Comparison of ENCODE assay signal across 14 mouse cellular contexts in genomic region chr9:78614201-78614600, GRCm38 (mm10). TPM values are rescaled to one million over a fixed set of nuclear protein-coding genes. Genes with fewer than 3 reads are reported as not detected.
DNase-seq lines count a peak whose midpoint lies in the region; ATAC-seq and TF ChIP-seq lines count a peak whose summit lies in the region.
"Had no signal": no experiment of that assay in that cellular context is flagged by ENCODE, and none has a peak within 500 bp of the region (broad histone marks: within the 10 kb centered on the region; RNA-seq: fewer than 3 reads in every experiment).

No protein-coding gene starts in this region.

- H3K4me2 ChIP-seq in midbrain, embryonic 13.5 days (replicated peaks), result no peak overlapping the region
- H3K4me2 ChIP-seq in midbrain, embryonic 11.5 days, result no peak overlapping the region
- 0 out of 2 replicates have a peak overlapping the region, but pooled peaks have one; percentile 98 for H3K4me2 ChIP-seq in hindbrain, embryonic 13.5 days
- H3K4me2 ChIP-seq in neural tube, embryonic 13.5 days, result peak overlapping the region; percentile 99
- H3K4me2 ChIP-seq: liver, embryonic 11.5 days had no signal

- H3K27ac ChIP-seq in gastrocnemius, adult 2 months, result no peak overlapping the region
- H3K27ac ChIP-seq in midbrain, embryonic 13.5 days, result no peak overlapping the region
- H3K27ac ChIP-seq in midbrain, embryonic 11.5 days (ENCODE audit: low read depth, low read length), result no peak overlapping the region
- H3K27ac ChIP-seq in hindbrain, embryonic 13.5 days, result no peak overlapping the region
- H3K27ac ChIP-seq in neural tube, embryonic 13.5 days (replicated peaks), result no peak overlapping the region

- H3K9ac ChIP-seq in midbrain, embryonic 13.5 days (replicated peaks), result no peak overlapping the region
- no peak overlapping the region for H3K9ac ChIP-seq in midbrain, embryonic 11.5 days (ENCODE audit: low read length)
- no peak overlapping the region for H3K9ac ChIP-seq in hindbrain, embryonic 13.5 days
- H3K9ac ChIP-seq in neural tube, embryonic 13.5 days, result no peak overlapping the region

- intact Hi-C loops in gastrocnemius, adult 2 months (cut with DNase I), result no loop called here

- H3K27me3 ChIP-seq in midbrain, embryonic 13.5 days, result peaks cover 20% of the 10 kb centered on the region
- peaks cover 4% of the 10 kb centered on the region; the same call in 1 of the 2 replicates for H3K27me3 ChIP-seq in midbrain, embryonic 11.5 days (ENCODE audit: control insufficient read depth, insufficient read depth, low read length)
- peaks cover 17% of the 10 kb centered on the region; the same call in 1 of the 2 replicates for H3K27me3 ChIP-seq in hindbrain, embryonic 13.5 days
- H3K27me3 ChIP-seq in neural tube, embryonic 13.5 days, result peaks cover 23% of the 10 kb centered on the region

- no peaks in the 10 kb centered on the region for H3K36me3 ChIP-seq in midbrain, embryonic 13.5 days
- H3K36me3 ChIP-seq in midbrain, embryonic 11.5 days (ENCODE audit: control insufficient read depth, insufficient read depth, low read length), result no peaks in the 10 kb centered on the region
- H3K36me3 ChIP-seq in hindbrain, embryonic 13.5 days, result no peaks in the 10 kb centered on the region
- H3K36me3 ChIP-seq in neural tube, embryonic 13.5 days, result no peaks in the 10 kb centered on the region

- no peaks in the 10 kb centered on the region for H3K9me3 ChIP-seq in midbrain, embryonic 13.5 days
- H3K9me3 ChIP-seq in midbrain, embryonic 11.5 days (ENCODE audit: control insufficient read depth, low read length), result no peaks in the 10 kb centered on the region
- no peaks in the 10 kb centered on the region for H3K9me3 ChIP-seq in hindbrain, embryonic 13.5 days
- H3K9me3 ChIP-seq in neural tube, embryonic 13.5 days, result no peaks in the 10 kb centered on the region

- DNase-seq in gastrocnemius, adult 2 months, result no peak
- DNase-seq in gastrocnemius, adult 8-10 months (ENCODE audit: low spot score in 2 of 2), result no peak
- no peak for DNase-seq in midbrain, embryonic 11.5 days (ENCODE audit: low spot score, missing footprints)
- DNase-seq in adrenal gland, postnatal 25 days, result no peak
- no peak for DNase-seq in layer of hippocampus, adult 18-20 months (ENCODE audit: low spot score in 2 of 2)
- DNase-seq: cerebellum, adult 11 months; kidney, postnatal 10 days; thymus, postnatal 36 days had no signal

- peaks cover 13% of the 10 kb centered on the region for H3K4me1 ChIP-seq in midbrain, embryonic 13.5 days (replicated peaks)
- H3K4me1 ChIP-seq in midbrain, embryonic 11.5 days (ENCODE audit: control insufficient read depth, insufficient read depth, low read length), result no peaks in the 10 kb centered on the region
- H3K4me1 ChIP-seq in hindbrain, embryonic 13.5 days (replicated peaks), result peaks cover 7% of the 10 kb centered on the region
- H3K4me1 ChIP-seq in neural tube, embryonic 13.5 days (replicated peaks), result peaks cover 21% of the 10 kb centered on the region

- 58% methylated on average over 6 of the region's 6 CpGs for WGBS in midbrain, embryonic 13.5 days
- 72% methylated on average over 6 of the region's 6 CpGs for WGBS in midbrain, embryonic 11.5 days
- 46% methylated on average over 6 of the region's 6 CpGs for WGBS in hindbrain, embryonic 13.5 days
- WGBS in neural tube, embryonic 13.5 days, result 29% methylated on average over 6 of the region's 6 CpGs

- no peak for TF ChIP-seq CTCF in gastrocnemius, adult 2 months (IDR thresholded peaks at IDR 0.05)

- ATAC-seq in midbrain, embryonic 13.5 days, result peak; percentile 46
- ATAC-seq in midbrain, embryonic 11.5 days (ENCODE audit: low FRiP score), result no peak
- peak; percentile 60 for ATAC-seq in hindbrain, embryonic 13.5 days (ENCODE audit: low FRiP score)
- peak; percentile 86 for ATAC-seq in neural tube, embryonic 13.5 days (ENCODE audit: low read depth)

- peak overlapping the region; percentile 36 for H3K4me3 ChIP-seq in gastrocnemius, adult 2 months
- H3K4me3 ChIP-seq in midbrain, embryonic 13.5 days (replicated peaks), result no peak overlapping the region
- H3K4me3 ChIP-seq in midbrain, embryonic 11.5 days (ENCODE audit: low read depth, low read length), result no peak overlapping the region
- no peak overlapping the region for H3K4me3 ChIP-seq in hindbrain, embryonic 13.5 days
- no peak overlapping the region for H3K4me3 ChIP-seq in neural tube, embryonic 13.5 days
- H3K4me3 ChIP-seq: erythroblast, embryonic 14.5 days had no signal

RNA-seq across cellular contexts. Expression of gene Cd109, which starts 1.1 kb away (rescaled TPM):
- total RNA-seq in gastrocnemius, adult 2 months (2021), result under 1 TPM; 0.28 to 0.81 TPM
- total RNA-seq in gastrocnemius, adult 8-10 months (2022), result under 1 TPM; 0.19 to 0.63 (median 0.26) TPM
- 1.4 and 1.5 TPM in 2 replicates for polyA plus RNA-seq in midbrain, embryonic 13.5 days (2015; fragmentation: Nextera tagmentation; extraction: Ambion mirVana)
- 6.2 and 6.7 TPM in 2 replicates for polyA plus RNA-seq in midbrain, embryonic 11.5 days (2014; fragmentation: Nextera tagmentation; extraction: Ambion mirVana)
- 1.6 and 2.0 TPM in 2 replicates for polyA plus RNA-seq in hindbrain, embryonic 13.5 days (2015; fragmentation: Nextera tagmentation; extraction: Ambion mirVana)
- polyA plus RNA-seq in neural tube, embryonic 13.5 days (2015; fragmentation: Nextera tagmentation; extraction: Ambion mirVana), result 1.4 and 2.4 TPM in 2 replicates
- 0.29 and 0.36 TPM in 2 replicates for total RNA-seq in adrenal gland, postnatal 25 days (2021)
- 1 to 10 TPM; 2.6 to 3.2 TPM for total RNA-seq in layer of hippocampus, adult 18-20 months (2021)
- total RNA-seq: monocyte, adult 5-6 weeks had no signal
- polyA plus RNA-seq: erythroblast, embryonic 14.5 days had no signal

RNA-seq across cellular contexts. Expression of gene Slc17a5, which starts 26.4 kb away (rescaled TPM):
- 1 to 10 TPM; 2.7 to 2.8 TPM for total RNA-seq in gastrocnemius, adult 2 months (2021)
- 1 to 10 TPM; 2.2 to 2.8 (median 2.7) TPM for total RNA-seq in gastrocnemius, adult 8-10 months (2022)
- polyA plus RNA-seq in midbrain, embryonic 13.5 days (2015; fragmentation: Nextera tagmentation; extraction: Ambion mirVana), result 16.3 and 17.2 TPM in 2 replicates
- 9.8 and 12.3 TPM in 2 replicates for polyA plus RNA-seq in midbrain, embryonic 11.5 days (2014; fragmentation: Nextera tagmentation; extraction: Ambion mirVana)
- polyA plus RNA-seq in hindbrain, embryonic 13.5 days (2015; fragmentation: Nextera tagmentation; extraction: Ambion mirVana), result 18.8 and 19.4 TPM in 2 replicates
- polyA plus RNA-seq in neural tube, embryonic 13.5 days (2015; fragmentation: Nextera tagmentation; extraction: Ambion mirVana), result 15.6 and 19.8 TPM in 2 replicates
- 10.6 and 16.7 TPM in 2 replicates for total RNA-seq in adrenal gland, postnatal 25 days (2021)
- 10 to 100 TPM; 20.4 to 21.4 TPM for total RNA-seq in layer of hippocampus, adult 18-20 months (2021)

Comparison
In these comparisons a context has a peak if more than half of its experiments do, and no peak if none do; other contexts are left out.
1. H3K4me2 ChIP-seq: peak in hindbrain, embryonic 13.5 days (single experiment) and neural tube, embryonic 13.5 days (single experiment); none in midbrain, embryonic 13.5 days (single experiment) and midbrain, embryonic 11.5 days (single experiment).